Mouse (Mus musculus) limb, embryonic 12.5 days (tissue): Measurements from ENCODE around the gene Rpn1. TPM values are rescaled to one million over a fixed set of nuclear protein-coding genes. Genes with fewer than 3 reads are reported as not detected.
"Not testable (repeated sequence)": the region's sequence is repeated elsewhere in the genome, so short reads cannot be mapped to it uniquely, and the experiment has no call there.

Experiments
- ATAC-seq: fragments of 200-750 bp; cut with Nextera tagmentation; 2 replicates; pipeline ENCODE4 v1.8.0; 2017; ENCODE audit warnings: low read depth, moderate TSS enrichment; ENCODE audit not compliant: insufficient number of reproducible peaks, insufficient read depth, low FRiP score, low TSS enrichment
- H3K27ac ChIP-seq: fragments of 300-500 bp; sonication (generic); 2 replicates; pipeline ENCODE4 v1.5.1; 2016; ENCODE audit warnings: mild to moderate bottlenecking, moderate library complexity
- H3K27me3 ChIP-seq: fragments of 300-500 bp; sonication (generic); 2 replicates; pipeline ENCODE4 v1.6.1; 2016; ENCODE audit warnings: mild to moderate bottlenecking, moderate library complexity
- H3K36me3 ChIP-seq: fragments of 300-500 bp; sonication (generic); 2 replicates; pipeline ENCODE4 v1.6.1; 2016; ENCODE audit warnings: mild to moderate bottlenecking, moderate library complexity
- H3K4me1 ChIP-seq: fragments of 300-500 bp; sonication (generic); replicated peaks from 2 replicates; pipeline ENCODE4 v1.6.1; 2016
- H3K4me2 ChIP-seq: fragments of 300-500 bp; sonication (generic); 2 replicates; pipeline ENCODE4 v1.6.1; 2016; ENCODE audit warnings: mild to moderate bottlenecking, moderate library complexity
- H3K4me3 ChIP-seq: fragments of 300-500 bp; sonication (generic); replicated peaks from 2 replicates; pipeline ENCODE4 v1.5.1; 2016; ENCODE audit warnings: mild to moderate bottlenecking
- H3K9ac ChIP-seq: fragments of 300-500 bp; sonication (generic); replicated peaks from 2 replicates; pipeline ENCODE4 v1.6.1; 2016; ENCODE audit warnings: mild to moderate bottlenecking, moderate library complexity
- H3K9me3 ChIP-seq: fragments of 300-500 bp; sonication (generic); 2 replicates; pipeline ENCODE4 v1.6.1; 2016; ENCODE audit warnings: mild to moderate bottlenecking, moderate library complexity
- WGBS: fragments of 180-500 bp; shearing (Covaris S2); methylation state at CpG from one replicate; pipeline ENCODE4 v1.1.7; 2016; 5-methylcytosine and 5-hydroxymethylcytosine counted together
- polyA plus RNA-seq: library from polyadenylated mRNA; unstranded; fragments of >200 nt; fragmentation: Nextera tagmentation; extraction: Ambion mirVana; gene quantifications from 2 replicates; pipeline ENCODE4 v1.2.1, GENCODE M21; 2016

The Rpn1 gene
- polyA plus RNA-seq, 1 experiment from 2014 or later, result 337 TPM

DNA sequence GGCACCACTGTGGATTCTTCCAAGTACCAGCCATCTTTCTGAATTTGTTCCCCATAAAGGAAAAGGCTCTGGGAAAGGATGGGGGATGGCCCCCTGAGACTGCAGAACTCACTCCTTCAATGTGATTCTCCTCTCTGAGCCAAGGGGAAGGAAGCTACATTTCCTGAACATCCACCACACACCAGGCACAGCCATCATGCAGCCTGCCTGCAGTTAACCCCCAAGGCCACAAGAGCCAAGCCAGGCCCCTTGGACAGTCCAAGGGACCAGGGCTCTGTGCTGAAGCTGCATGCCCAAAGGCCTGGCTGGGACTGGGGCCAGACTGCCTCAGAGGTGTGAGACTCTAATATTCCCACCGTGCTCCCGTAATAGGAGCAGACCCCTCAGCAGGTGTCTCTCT is 37.5 kb downstream of the Rpn1 start:
- WGBS, result 83% methylated on average over 2 of the region's 2 CpGs
- ATAC-seq, result no peak
- no peak overlapping the region for H3K27ac ChIP-seq
- no peaks in the 10 kb centered on the region; the same call in 1 of the 2 replicates for H3K27me3 ChIP-seq
- no peaks in the 10 kb centered on the region for H3K9me3 ChIP-seq
- peaks cover 10% of the 10 kb centered on the region for H3K4me1 ChIP-seq
- no peak overlapping the region for H3K9ac ChIP-seq
- no peak overlapping the region for H3K4me3 ChIP-seq
- no peak overlapping the region for H3K4me2 ChIP-seq
- no peaks in the 10 kb centered on the region for H3K36me3 ChIP-seq

DNA sequence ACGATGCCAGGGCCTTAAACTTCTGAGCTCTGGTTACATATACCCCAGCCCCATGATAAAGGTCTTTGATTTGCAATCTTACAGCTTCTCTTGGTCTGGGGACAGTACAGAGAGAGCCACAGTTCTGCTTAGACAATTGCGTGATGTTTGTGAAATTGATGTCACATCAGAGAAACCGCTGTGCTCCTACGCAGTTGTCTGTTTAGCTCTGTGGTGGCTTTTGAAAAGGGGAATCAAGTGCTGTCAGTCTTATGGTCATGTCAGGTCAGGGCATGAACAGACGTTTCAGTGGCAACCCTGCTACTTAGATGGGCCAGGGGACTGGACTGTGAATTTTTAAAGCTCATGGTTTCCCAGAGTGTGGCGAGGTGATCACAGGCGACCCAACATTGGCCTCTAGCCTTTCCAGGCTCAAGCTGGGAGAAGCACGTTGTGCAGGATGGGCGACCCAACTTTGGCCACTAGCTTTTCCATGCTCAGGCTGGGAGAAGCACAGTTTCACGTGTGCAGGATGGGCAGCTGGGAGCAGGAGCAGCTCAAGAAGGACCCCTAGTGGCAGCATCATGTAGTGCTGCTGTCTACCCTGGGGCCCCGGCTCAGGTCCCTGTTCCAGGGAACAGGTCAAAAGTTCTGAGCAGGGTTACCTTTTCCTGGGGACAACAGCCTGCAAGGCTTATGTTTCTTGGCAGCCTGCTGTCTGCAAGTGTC is 39.0 kb downstream of the Rpn1 start:
- 0 out of 2 replicates have a peak overlapping the region, but pooled peaks have one; percentile 15 for H3K4me3 ChIP-seq
- WGBS, result 41% methylated on average over 11 of the region's 11 CpGs
- H3K4me1 ChIP-seq, result peaks cover 10% of the 10 kb centered on the region
- H3K9ac ChIP-seq, result no peak overlapping the region; the same call in 1 of the 2 replicates
- no peak overlapping the region for H3K27ac ChIP-seq
- no peaks in the 10 kb centered on the region for H3K36me3 ChIP-seq
- H3K9me3 ChIP-seq, result no peaks in the 10 kb centered on the region
- no peak for ATAC-seq
- no peaks in the 10 kb centered on the region; the same call in 1 of the 2 replicates for H3K27me3 ChIP-seq
- H3K4me2 ChIP-seq, result peak overlapping the region; percentile 49

DNA sequence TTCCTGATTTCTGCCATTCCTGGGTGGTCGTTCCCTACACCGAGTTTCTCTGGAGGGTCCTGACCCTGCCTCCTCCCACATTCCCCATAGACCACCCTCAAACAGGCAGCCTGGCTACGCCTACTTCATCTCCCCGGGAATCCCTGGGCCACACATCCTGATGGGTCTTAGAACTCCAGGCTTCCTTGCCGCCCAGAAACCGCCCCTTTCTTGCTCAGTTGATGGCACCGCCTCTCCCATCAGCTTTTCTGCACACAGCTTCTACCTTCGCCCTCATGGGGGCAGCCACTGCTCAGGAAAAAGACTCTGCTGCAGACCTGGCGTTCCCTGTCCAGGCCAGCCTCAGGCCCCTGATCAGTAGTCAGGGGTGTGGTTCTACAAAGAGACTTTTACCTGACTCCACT is 39.6 kb downstream of the Rpn1 start:
- Histone ChIP-seq H3K9me3 (no peaks in the 10 kb centered on the region), H3K4me1 (peaks cover 10% of the 10 kb centered on the region), H3K36me3 (no peaks in the 10 kb centered on the region), H3K27ac (no peak overlapping the region), H3K4me2 (peak overlapping the region; percentile 49), H3K27me3 (no peaks in the 10 kb centered on the region; the same call in 1 of the 2 replicates), H3K4me3 (0 out of 2 replicates have a peak overlapping the region, but pooled peaks have one; percentile 15), H3K9ac (no peak overlapping the region; the same call in 1 of the 2 replicates)
- peak; percentile 74 for ATAC-seq
- 3% methylated on average over 9 of the region's 9 CpGs for WGBS

DNA sequence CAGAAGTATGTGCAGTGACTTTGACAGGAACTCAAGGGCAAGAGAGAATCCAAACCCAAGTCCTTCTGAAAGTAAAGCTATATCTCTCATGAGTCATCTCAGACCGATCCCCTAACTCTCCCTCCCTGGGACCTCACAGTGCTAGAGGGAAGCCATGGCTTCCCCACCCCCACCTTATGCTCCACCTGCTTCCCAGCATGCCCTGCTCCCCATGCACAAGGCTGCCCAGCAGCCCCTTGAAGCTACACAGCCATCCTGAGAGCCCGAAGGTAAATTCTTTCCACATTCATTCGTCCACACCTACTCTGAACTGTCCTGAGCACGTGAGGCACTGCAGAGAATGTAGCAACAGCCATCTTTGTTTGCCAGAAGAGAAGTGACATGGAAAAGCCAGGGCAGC is 40.3 kb downstream of the Rpn1 start:
- H3K9me3 ChIP-seq, result no peaks in the 10 kb centered on the region
- no peak overlapping the region for H3K27ac ChIP-seq
- H3K4me2 ChIP-seq, result no peak overlapping the region
- H3K9ac ChIP-seq, result no peak overlapping the region
- peaks cover 10% of the 10 kb centered on the region for H3K4me1 ChIP-seq
- H3K36me3 ChIP-seq, result no peaks in the 10 kb centered on the region
- H3K27me3 ChIP-seq, result no peaks in the 10 kb centered on the region; the same call in 1 of the 2 replicates
- WGBS, result 80% methylated on average over 4 of the region's 4 CpGs
- ATAC-seq, result no peak
- H3K4me3 ChIP-seq, result no peak overlapping the region

DNA sequence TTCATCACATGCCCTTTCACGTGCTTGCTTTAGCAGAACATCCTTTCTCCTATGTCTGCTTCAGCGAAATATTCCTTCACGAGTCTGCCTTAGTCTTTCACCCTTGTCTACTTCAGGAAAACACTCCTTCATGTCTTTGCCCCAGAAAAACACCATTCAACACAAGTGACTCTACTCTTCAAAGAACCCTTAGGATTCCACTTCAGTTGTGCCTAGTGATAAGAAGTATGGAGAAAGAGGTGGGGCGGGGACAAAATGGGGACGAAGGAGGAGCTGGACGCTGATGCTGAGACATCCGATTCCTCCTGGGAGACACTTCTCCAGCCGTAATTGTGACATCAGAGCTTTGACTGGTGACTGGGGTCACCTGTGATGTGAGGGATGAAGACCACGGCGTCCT is 41.5 kb downstream of the Rpn1 start:
- not testable (repeated sequence) for H3K27me3 ChIP-seq, H3K9ac ChIP-seq, H3K36me3 ChIP-seq, ATAC-seq, H3K4me1 ChIP-seq, H3K27ac ChIP-seq, H3K4me3 ChIP-seq, H3K4me2 ChIP-seq, H3K9me3 ChIP-seq
- WGBS, result 88% methylated on average over 10 of the region's 10 CpGs

DNA sequence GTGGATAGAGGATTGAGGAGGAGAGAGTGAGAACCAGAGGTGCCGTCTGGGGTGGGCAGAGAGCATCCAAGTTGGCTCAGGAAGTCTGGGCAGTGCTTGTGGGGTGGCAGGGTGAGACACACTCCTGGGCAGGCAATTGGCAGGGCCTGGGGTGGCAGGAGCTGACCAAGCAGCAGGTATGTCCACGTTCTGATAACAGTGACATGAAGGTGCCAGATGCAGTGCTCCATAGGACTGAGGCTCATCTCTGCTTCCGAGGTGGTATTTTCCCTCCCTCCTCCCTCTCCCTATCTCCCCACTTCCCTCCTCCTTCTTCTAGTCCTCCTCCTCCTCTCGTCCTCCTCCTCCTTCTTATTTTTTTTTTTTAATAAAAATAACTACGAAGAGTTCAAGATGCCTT is 47.2 kb downstream of the Rpn1 start:
- H3K4me1 ChIP-seq, result peaks cover 8% of the 10 kb centered on the region
- WGBS, result 47% methylated on average over 5 of the region's 5 CpGs
- no peak overlapping the region for H3K4me3 ChIP-seq
- no peaks in the 10 kb centered on the region for H3K36me3 ChIP-seq
- ATAC-seq, result no peak
- no peak overlapping the region for H3K9ac ChIP-seq
- H3K27ac ChIP-seq, result no peak overlapping the region
- H3K4me2 ChIP-seq, result peak overlapping the region; percentile 40; the same call in 1 of the 2 replicates
- H3K9me3 ChIP-seq, result no peaks in the 10 kb centered on the region
- peaks cover 21% of the 10 kb centered on the region for H3K27me3 ChIP-seq

DNA sequence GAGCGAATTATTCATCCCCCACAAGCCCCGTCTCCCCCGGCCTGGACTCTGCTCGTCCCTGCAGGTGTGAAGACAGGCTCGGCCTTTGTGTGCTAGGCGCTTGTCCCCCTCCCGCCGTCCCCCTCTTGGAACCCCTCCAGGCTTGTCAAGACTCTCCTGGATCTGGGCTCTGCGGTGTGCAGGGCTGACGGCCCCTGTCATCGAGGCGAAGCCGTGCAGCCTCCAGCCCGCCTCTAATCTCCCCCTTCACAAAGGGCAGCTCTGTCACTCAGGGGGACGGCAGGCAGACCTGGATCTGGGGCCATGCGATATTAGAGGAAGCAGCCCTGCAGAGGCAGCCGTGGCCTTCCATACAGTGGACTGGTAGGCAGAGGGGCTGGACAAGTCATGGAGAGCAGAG is 47.8 kb downstream of the Rpn1 start:
- Histone ChIP-seq H3K36me3 (no peaks in the 10 kb centered on the region), H3K27me3 (peaks cover 21% of the 10 kb centered on the region), H3K9me3 (no peaks in the 10 kb centered on the region), H3K9ac (peak overlapping the region; percentile 31; the same call in 1 of the 2 replicates), H3K4me1 (peaks cover 13% of the 10 kb centered on the region), H3K4me2 (peak overlapping the region; percentile 40), H3K27ac (0 out of 2 replicates have a peak overlapping the region, but pooled peaks have one; percentile 12), H3K4me3 (peak overlapping the region; percentile 9; the same call in 1 of the 2 replicates)
- WGBS, result 8% methylated on average over 17 of the region's 17 CpGs
- ATAC-seq, result peak; percentile 47; the same call in 1 of the 2 replicates

DNA sequence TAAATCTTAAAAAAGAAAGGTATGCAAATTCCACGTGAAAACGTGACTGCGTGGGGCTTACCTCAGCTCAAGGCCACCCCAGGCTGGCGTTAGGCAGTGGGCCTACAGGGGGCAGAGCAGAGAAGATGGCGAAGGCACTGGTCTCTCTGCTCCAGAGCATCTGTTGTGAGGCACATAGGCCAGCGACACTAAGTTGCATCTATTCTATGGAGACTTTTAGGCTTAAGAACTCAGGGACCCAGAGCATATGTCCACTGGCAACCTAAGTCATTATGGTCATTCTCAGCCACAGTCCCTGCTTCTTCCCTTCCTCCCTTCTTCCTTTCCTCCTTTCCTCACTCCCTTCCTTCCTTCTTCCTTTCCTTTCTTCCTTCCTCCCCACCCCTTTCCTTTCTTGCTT is 48.8 kb downstream of the Rpn1 start:
- no peak for ATAC-seq
- Histone ChIP-seq H3K4me1 (peaks cover 13% of the 10 kb centered on the region), H3K9me3 (no peaks in the 10 kb centered on the region), H3K27ac (no peak overlapping the region), H3K9ac (no peak overlapping the region), H3K4me2 (no peak overlapping the region), H3K27me3 (peaks cover 21% of the 10 kb centered on the region), H3K36me3 (no peaks in the 10 kb centered on the region), H3K4me3 (no peak overlapping the region)
- WGBS, result 87% methylated on average over 6 of the region's 6 CpGs

DNA sequence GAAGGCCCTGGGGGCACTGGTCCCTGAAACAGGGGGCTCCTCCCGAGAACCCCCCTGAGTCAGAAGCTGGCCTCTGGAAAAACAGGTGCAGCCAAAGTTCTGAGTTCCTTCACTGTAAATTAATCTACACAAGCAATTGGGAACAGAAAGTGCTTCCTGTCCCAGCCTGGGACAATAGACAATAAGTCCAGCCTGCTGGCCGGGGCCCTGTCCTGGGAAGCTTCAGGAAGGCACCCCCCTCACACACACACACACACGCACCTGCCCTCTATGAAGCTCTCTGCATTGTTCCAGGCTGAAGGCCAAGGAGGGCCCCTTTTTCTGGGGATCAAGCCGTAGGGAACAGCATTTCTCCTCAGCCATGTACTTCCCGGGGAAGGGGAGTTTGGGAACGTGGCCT is 49.6 kb downstream of the Rpn1 start:
- H3K9me3 ChIP-seq, result no peaks in the 10 kb centered on the region
- H3K4me3 ChIP-seq, result no peak overlapping the region
- WGBS, result 70% methylated on average over 6 of the region's 6 CpGs
- peaks cover 21% of the 10 kb centered on the region for H3K27me3 ChIP-seq
- no peak overlapping the region for H3K9ac ChIP-seq
- no peaks in the 10 kb centered on the region for H3K36me3 ChIP-seq
- H3K4me1 ChIP-seq, result peaks cover 13% of the 10 kb centered on the region
- H3K27ac ChIP-seq, result no peak overlapping the region
- ATAC-seq, result no peak
- no peak overlapping the region for H3K4me2 ChIP-seq

DNA sequence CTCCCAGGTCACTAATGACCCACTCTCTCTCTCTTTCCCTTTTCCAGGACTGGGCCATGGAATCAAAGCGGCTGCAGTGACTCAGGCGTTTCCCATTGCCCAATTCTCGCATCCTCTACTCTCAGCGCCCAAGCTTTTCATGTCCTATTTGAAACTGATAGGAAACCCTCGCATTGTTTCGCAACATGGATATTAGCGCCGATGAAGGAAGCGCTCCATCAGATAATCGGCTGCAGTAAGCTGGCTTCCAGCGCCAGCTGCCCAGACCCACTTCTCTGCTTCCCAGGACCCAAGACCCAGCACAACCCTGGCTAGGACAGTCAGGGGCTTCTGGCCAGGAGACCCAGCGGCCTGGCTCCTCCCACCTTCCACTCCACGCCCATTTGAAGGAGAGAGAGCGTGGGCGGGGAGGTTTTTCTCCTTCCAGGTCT is 51.9 kb downstream of the Rpn1 start:
- no peaks in the 10 kb centered on the region for H3K36me3 ChIP-seq
- H3K4me3 ChIP-seq, result peak overlapping the region; percentile 19
- peaks cover 21% of the 10 kb centered on the region for H3K27me3 ChIP-seq
- ATAC-seq, result no peak
- H3K9ac ChIP-seq, result no peak overlapping the region
- H3K4me1 ChIP-seq, result peaks cover 13% of the 10 kb centered on the region
- H3K27ac ChIP-seq, result no peak overlapping the region
- H3K4me2 ChIP-seq, result peak overlapping the region; percentile 47
- 34% methylated on average over 15 of the region's 15 CpGs for WGBS
- H3K9me3 ChIP-seq, result no peaks in the 10 kb centered on the region

DNA sequence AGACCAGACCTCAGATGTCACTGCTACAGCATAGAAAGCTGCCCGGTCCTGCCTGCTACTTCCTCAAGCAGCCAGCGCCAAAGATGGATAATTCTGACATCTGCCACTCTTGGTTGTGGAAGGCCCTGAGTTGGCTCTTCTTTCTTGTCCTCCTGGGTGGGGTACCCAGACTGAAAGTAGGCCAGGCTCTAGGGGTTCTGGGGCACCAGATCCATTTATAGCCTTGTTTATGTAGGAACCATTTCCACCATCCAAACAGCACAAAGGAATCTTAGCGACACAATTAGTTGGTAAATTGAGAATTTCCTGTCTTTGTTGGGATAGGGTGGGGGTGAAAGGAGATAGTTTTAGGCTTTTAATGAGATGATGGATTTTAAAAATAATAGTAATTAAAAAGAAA is 54.2 kb downstream of the Rpn1 start:
- Histone ChIP-seq H3K36me3 (no peaks in the 10 kb centered on the region), H3K9me3 (no peaks in the 10 kb centered on the region), H3K27ac (no peak overlapping the region), H3K27me3 (peaks cover 5% of the 10 kb centered on the region; the same call in 1 of the 2 replicates), H3K4me2 (no peak overlapping the region), H3K4me1 (peaks cover 8% of the 10 kb centered on the region), H3K4me3 (no peak overlapping the region), H3K9ac (no peak overlapping the region)
- WGBS, result 76% methylated on average over 3 of the region's 3 CpGs
- ATAC-seq, result no peak
